Mouse (Mus musculus) C2C12 (cell line): Measurements from ENCODE around the gene Pam. TPM values are rescaled to one million over a fixed set of nuclear protein-coding genes. Genes with fewer than 3 reads are reported as not detected.

Source experiments
- H3K27me3 ChIP-seq: one replicate; pipeline ENCODE4 v1.6.1; 2011; ENCODE audit not compliant: control insufficient read depth, insufficient read depth, insufficient read length
- H3K36me3 ChIP-seq: one replicate; pipeline ENCODE4 v1.6.1; 2011; ENCODE audit not compliant: control insufficient read depth, insufficient read depth
- H3K4me3 ChIP-seq: one replicate; pipeline ENCODE4 v1.5.1; 2011; ENCODE audit warnings: mild to moderate bottlenecking, control low read depth; ENCODE audit not compliant: poor library complexity, insufficient read depth, severe bottlenecking
- H3K79me2 ChIP-seq: one replicate; pipeline ENCODE4 v1.6.1; 2011; ENCODE audit not compliant: control insufficient read depth, insufficient read depth
- H3K79me3 ChIP-seq: one replicate; pipeline ENCODE4 v1.6.1; 2011; ENCODE audit warnings: low read depth, control low read depth
- H3ac ChIP-seq: one replicate; pipeline ENCODE3; 2011; ENCODE audit warnings: low read depth; ENCODE audit not compliant: control insufficient read depth, insufficient read length
- CEBPB ChIP-seq: IDR thresholded peaks from one replicate; pipeline ENCODE4 v1.6.1; 2011; ENCODE audit warnings: low read depth, mild to moderate bottlenecking, control low read depth, moderate library complexity
- CTCF ChIP-seq: IDR thresholded peaks from one replicate; pipeline ENCODE4 v1.5.1; 2011; ENCODE audit not compliant: control insufficient read depth, insufficient read depth, insufficient read length
- FOSL1 ChIP-seq: IDR thresholded peaks from one replicate; pipeline ENCODE4 v1.8.0; 2011; ENCODE audit warnings: mild to moderate bottlenecking, low read length; ENCODE audit not compliant: poor library complexity, insufficient read depth, severe bottlenecking
- MAX ChIP-seq: IDR thresholded peaks from one replicate; pipeline ENCODE4 v1.6.1; 2011; ENCODE audit warnings: mild to moderate bottlenecking, control low read depth
- MYOD1 ChIP-seq: IDR thresholded peaks from one replicate; pipeline ENCODE4 v1.6.1; 2011; ENCODE audit warnings: low read depth; ENCODE audit not compliant: control insufficient read depth, insufficient read length
- MYOG ChIP-seq: IDR thresholded peaks from one replicate; pipeline ENCODE4 v1.6.1; 2011; ENCODE audit not compliant: control insufficient read depth, insufficient read length; ENCODE audit errors: extremely low read depth
- USF1 ChIP-seq: IDR thresholded peaks from one replicate; pipeline ENCODE4 v1.6.1; 2011; ENCODE audit warnings: low read depth, mild to moderate bottlenecking, control low read depth, moderate library complexity
- polyA plus RNA-seq: library from polyadenylated mRNA; unstranded; fragments of >200 nt; fragmentation: generic; extraction: Trizol; gene quantifications from one replicate; pipeline ENCODE4 v1.2.1, GENCODE M21; 2012; ENCODE audit warnings: missing spikeins

Pam gene
- polyA plus RNA-seq, 1 experiment, result 27.6 TPM

- Histone ChIP-seq H3K4me3 (no peak overlapping the region), H3ac (no peak overlapping the region), H3K36me3 (peaks cover 11% of the 10 kb centered on the region), H3K79me3 (no peaks in the 10 kb centered on the region), H3K27me3 (no peaks in the 10 kb centered on the region), H3K79me2 (no peaks in the 10 kb centered on the region)
- TF ChIP-seq MYOD1 (no peak), CTCF (no peak), FOSL1 (no peak), MYOG (no peak), CEBPB (no peak), USF1 (no peak), MAX (no peak)
These were observed 33.4 kb downstream of the Pam start for GRCm38 (mm10) chr1:98062074-98062473.

- Histone ChIP-seq H3ac (no peak overlapping the region), H3K79me3 (no peaks in the 10 kb centered on the region), H3K36me3 (peaks cover 11% of the 10 kb centered on the region), H3K4me3 (no peak overlapping the region), H3K27me3 (no peaks in the 10 kb centered on the region), H3K79me2 (no peaks in the 10 kb centered on the region)
- TF ChIP-seq FOSL1, result no peak
- TF ChIP-seq MYOG, result no peak
- no peak for TF ChIP-seq MAX
- no peak for TF ChIP-seq MYOD1
- no peak for TF ChIP-seq CTCF
- no peak for TF ChIP-seq CEBPB
- TF ChIP-seq USF1, result no peak
These were observed 36.0 kb downstream of the Pam start for GRCm38 (mm10) chr1:98059401-98059800.

GRCm38 (mm10) chr1:98056996-98057945 lies 38.2 kb downstream of the Pam start:
- Histone ChIP-seq H3K79me3 (no peaks in the 10 kb centered on the region), H3K4me3 (no peak overlapping the region), H3K79me2 (no peaks in the 10 kb centered on the region), H3ac (no peak overlapping the region), H3K36me3 (peaks cover 11% of the 10 kb centered on the region), H3K27me3 (no peaks in the 10 kb centered on the region)
- no peak for TF ChIP-seq CEBPB
- TF ChIP-seq USF1, result no peak
- TF ChIP-seq FOSL1, result no peak
- no peak for TF ChIP-seq CTCF
- no peak for TF ChIP-seq MAX

GRCm38 (mm10) chr1:98056277-98056676 lies 39.2 kb downstream of the Pam start:
- H3ac ChIP-seq, result no peak overlapping the region
- H3K36me3 ChIP-seq, result peaks cover 11% of the 10 kb centered on the region
- H3K4me3 ChIP-seq, result no peak overlapping the region
- peaks cover under 1% of the 10 kb centered on the region for H3K79me3 ChIP-seq
- no peaks in the 10 kb centered on the region for H3K27me3 ChIP-seq
- no peak for TF ChIP-seq MYOD1
- TF ChIP-seq CTCF, result no peak
- no peak for TF ChIP-seq FOSL1
- TF ChIP-seq MAX, result no peak
- no peak for TF ChIP-seq CEBPB
- no peak for TF ChIP-seq MYOG
- no peak for TF ChIP-seq USF1
- no peaks in the 10 kb centered on the region for H3K79me2 ChIP-seq

- no peaks in the 10 kb centered on the region for H3K79me2 ChIP-seq
- no peaks in the 10 kb centered on the region for H3K27me3 ChIP-seq
- H3K4me3 ChIP-seq, result no peak overlapping the region
- H3K36me3 ChIP-seq, result peaks cover 11% of the 10 kb centered on the region
- peaks cover 1% of the 10 kb centered on the region for H3K79me3 ChIP-seq
- no peak overlapping the region for H3ac ChIP-seq
- TF ChIP-seq MAX, result no peak
- TF ChIP-seq FOSL1, result no peak
- no peak for TF ChIP-seq MYOG
- no peak for TF ChIP-seq CTCF
- no peak for TF ChIP-seq MYOD1
- no peak for TF ChIP-seq USF1
- no peak for TF ChIP-seq CEBPB
These were observed 39.9 kb downstream of the Pam start for GRCm38 (mm10) chr1:98055591-98055990.

GRCm38 (mm10) chr1:98053994-98054393 lies 41.5 kb downstream of the Pam start:
- no peak overlapping the region for H3ac ChIP-seq
- peaks cover 11% of the 10 kb centered on the region for H3K36me3 ChIP-seq
- H3K79me3 ChIP-seq, result peaks cover 1% of the 10 kb centered on the region
- H3K79me2 ChIP-seq, result no peaks in the 10 kb centered on the region
- no peak overlapping the region for H3K4me3 ChIP-seq
- H3K27me3 ChIP-seq, result no peaks in the 10 kb centered on the region
- TF ChIP-seq CEBPB (no peak), FOSL1 (no peak), MAX (no peak), CTCF (no peak), USF1 (no peak), MYOG (no peak), MYOD1 (no peak)
